Mouse (Mus musculus) midbrain, embryonic 11.5 days (tissue): ENCODE results near the gene Mrpl12. TPM values are rescaled to one million over a fixed set of nuclear protein-coding genes. Genes with fewer than 3 reads are reported as not detected.

Experiments
- ATAC-seq: fragments of 200-750 bp; cut with Nextera tagmentation; 2 replicates; pipeline ENCODE4 v1.8.0; 2017; ENCODE audit warnings: moderate TSS enrichment, moderate library complexity; ENCODE audit not compliant: low FRiP score
- DNase-seq: peaks from one replicate; pipeline ENCODE4 v3.0.0; 2015; ENCODE audit warnings: low spot score; ENCODE audit errors: missing footprints
- H3K27ac ChIP-seq: fragments of 300-500 bp; sonication (generic); 2 replicates; pipeline ENCODE4 v1.5.1; 2014; ENCODE audit warnings: low read depth, low read length
- H3K27me3 ChIP-seq: fragments of 300-500 bp; sonication (generic); 2 replicates; pipeline ENCODE4 v1.6.1; 2014; ENCODE audit warnings: mild to moderate bottlenecking, low read length, moderate library complexity, mixed read lengths; ENCODE audit not compliant: control insufficient read depth, insufficient read depth
- H3K36me3 ChIP-seq: fragments of 300-500 bp; sonication (generic); 2 replicates; pipeline ENCODE4 v1.6.1; 2014; ENCODE audit warnings: mild to moderate bottlenecking, low read length, moderate library complexity, mixed read lengths; ENCODE audit not compliant: control insufficient read depth, insufficient read depth
- H3K4me1 ChIP-seq: fragments of 300-500 bp; sonication (generic); 2 replicates; pipeline ENCODE4 v1.6.1; 2014; ENCODE audit warnings: low read length; ENCODE audit not compliant: control insufficient read depth, insufficient read depth
- H3K4me2 ChIP-seq: fragments of 300-500 bp; sonication (generic); 2 replicates; pipeline ENCODE4 v1.6.1; 2014; ENCODE audit warnings: mild to moderate bottlenecking, moderate library complexity
- H3K4me3 ChIP-seq: fragments of 300-500 bp; sonication (generic); 2 replicates; pipeline ENCODE4 v1.5.1; 2014; ENCODE audit warnings: low read depth, low read length
- H3K9ac ChIP-seq: fragments of 300-500 bp; sonication (generic); 2 replicates; pipeline ENCODE4 v1.6.1; 2014; ENCODE audit warnings: low read length
- H3K9me3 ChIP-seq: fragments of 300-500 bp; sonication (generic); 2 replicates; pipeline ENCODE4 v1.6.1; 2016; ENCODE audit warnings: low read length; ENCODE audit not compliant: control insufficient read depth
- WGBS: fragments of 180-500 bp; shearing (Covaris S2); extraction: QIAGEN DNeasy Blood & Tissue Kit; methylation state at CpG from one replicate; pipeline ENCODE4 v1.1.7; 2014; 5-methylcytosine and 5-hydroxymethylcytosine counted together
- polyA plus RNA-seq: library from polyadenylated mRNA; unstranded; fragments of >200 nt; fragmentation: Nextera tagmentation; extraction: Ambion mirVana; gene quantifications from 2 replicates; pipeline ENCODE4 v1.2.1, GENCODE M21; 2014

Gene Mrpl12
- polyA plus RNA-seq, 1 experiment from 2014 or later = 152 TPM

GRCm38 (mm10) chr11:120490291-120491046 lies 6.1 kb downstream of the Mrpl12 start:
- DNase-seq (peak; percentile 84), ATAC-seq (no peak)
- Histone ChIP-seq H3K9me3 (no peaks in the 10 kb centered on the region), H3K9ac (peak overlapping the region; percentile 44; the same call in 1 of the 2 replicates), H3K36me3 (peaks cover 25% of the 10 kb centered on the region), H3K27me3 (no peaks in the 10 kb centered on the region), H3K4me1 (peaks cover 26% of the 10 kb centered on the region), H3K4me3 (no peak overlapping the region; the same call in 1 of the 2 replicates), H3K27ac (peak overlapping the region; percentile 68; the same call in 1 of the 2 replicates), H3K4me2 (peak overlapping the region; percentile 86; the same call in 1 of the 2 replicates)
- 46% methylated on average over 4 of the region's 4 CpGs for WGBS

- Histone ChIP-seq H3K27me3 (no peaks in the 10 kb centered on the region), H3K4me3 (peak within 1 kb of the TSS; percentile 92), H3K4me2 (peak within 1 kb of the TSS; percentile 86), H3K9me3 (no peaks in the 10 kb centered on the region), H3K9ac (peak within 1 kb of the TSS; percentile 80), H3K27ac (peak within 1 kb of the TSS; percentile 68), H3K4me1 (peaks cover 20% of the 10 kb centered on the region), H3K36me3 (peaks cover 25% of the 10 kb centered on the region)
- under 1% methylated on average over 35 of the region's 35 CpGs for WGBS
- DNase-seq (peak; percentile 99), ATAC-seq (peak; percentile 92)
These were observed 7.1 kb downstream of the Mrpl12 start, which contains the start of gene Slc25a10 for GRCm38 (mm10) chr11:120491317-120492023. Gene Slc25a10 (plus strand): TSS chr11:120491840.

GRCm38 (mm10) chr11:120492024-120492877 lies 7.8 kb downstream of the Mrpl12 start:
- H3K27me3 ChIP-seq = no peaks in the 10 kb centered on the region
- peak; percentile 93 for DNase-seq
- under 1% methylated on average over 48 of the region's 48 CpGs for WGBS
- H3K4me1 ChIP-seq = peaks cover 20% of the 10 kb centered on the region
- peak overlapping the region; percentile 80 for H3K9ac ChIP-seq
- H3K36me3 ChIP-seq = peaks cover 18% of the 10 kb centered on the region
- ATAC-seq = peak; percentile 56
- no peaks in the 10 kb centered on the region for H3K9me3 ChIP-seq
- peak overlapping the region; percentile 63 for H3K27ac ChIP-seq
- H3K4me3 ChIP-seq = peak overlapping the region; percentile 92
- peak overlapping the region; percentile 86 for H3K4me2 ChIP-seq

- H3K9me3 ChIP-seq = no peaks in the 10 kb centered on the region
- H3K4me1 ChIP-seq = peaks cover 20% of the 10 kb centered on the region
- peak; percentile 88 for DNase-seq
- H3K36me3 ChIP-seq = peaks cover 14% of the 10 kb centered on the region; the same call in 1 of the 2 replicates
- no peak overlapping the region for H3K27ac ChIP-seq
- peak overlapping the region; percentile 53 for H3K9ac ChIP-seq
- H3K27me3 ChIP-seq = no peaks in the 10 kb centered on the region
- H3K4me3 ChIP-seq = peak overlapping the region; percentile 92
- no peak for ATAC-seq
- 32% methylated on average over 3 of the region's 3 CpGs for WGBS
- peak overlapping the region; percentile 86 for H3K4me2 ChIP-seq
These were observed 8.4 kb downstream of the Mrpl12 start for GRCm38 (mm10) chr11:120492878-120493203.

GRCm38 (mm10) chr11:120493351-120493750 lies 8.9 kb downstream of the Mrpl12 start:
- DNase-seq = no peak
- no peak for ATAC-seq
- Histone ChIP-seq H3K4me2 (peak overlapping the region; percentile 86), H3K4me1 (peaks cover 20% of the 10 kb centered on the region), H3K27me3 (no peaks in the 10 kb centered on the region), H3K9me3 (no peaks in the 10 kb centered on the region), H3K27ac (no peak overlapping the region), H3K4me3 (peak overlapping the region; percentile 92; the same call in 1 of the 2 replicates), H3K9ac (peak overlapping the region; percentile 53), H3K36me3 (peaks cover 9% of the 10 kb centered on the region; the same call in 1 of the 2 replicates)
- 70% methylated on average over 3 of the region's 3 CpGs for WGBS

- no peaks in the 10 kb centered on the region for H3K27me3 ChIP-seq
- H3K9me3 ChIP-seq = no peaks in the 10 kb centered on the region
- H3K36me3 ChIP-seq = peaks cover 5% of the 10 kb centered on the region; the same call in 1 of the 2 replicates
- H3K27ac ChIP-seq = no peak overlapping the region
- H3K9ac ChIP-seq = no peak overlapping the region
- no peak overlapping the region for H3K4me3 ChIP-seq
- DNase-seq (peak; percentile 57), ATAC-seq (no peak)
- WGBS = 84% methylated on average over 3 of the region's 3 CpGs
- no peak overlapping the region for H3K4me2 ChIP-seq
- peaks cover 20% of the 10 kb centered on the region for H3K4me1 ChIP-seq
These were observed 9.5 kb downstream of the Mrpl12 start for GRCm38 (mm10) chr11:120493911-120494310.

GRCm38 (mm10) chr11:120497436-120497835 lies 13.0 kb downstream of the Mrpl12 start:
- no peaks in the 10 kb centered on the region for H3K27me3 ChIP-seq
- WGBS = 86% methylated on average over 3 of the region's 3 CpGs
- H3K27ac ChIP-seq = no peak overlapping the region
- no peak overlapping the region for H3K9ac ChIP-seq
- peaks cover 9% of the 10 kb centered on the region for H3K4me1 ChIP-seq
- no peak for ATAC-seq
- peaks cover 3% of the 10 kb centered on the region; the same call in 1 of the 2 replicates for H3K36me3 ChIP-seq
- no peak for DNase-seq
- no peak overlapping the region for H3K4me3 ChIP-seq
- no peaks in the 10 kb centered on the region for H3K9me3 ChIP-seq
- H3K4me2 ChIP-seq = no peak overlapping the region

GRCm38 (mm10) chr11:120498226-120498625 lies 13.8 kb downstream of the Mrpl12 start:
- no peaks in the 10 kb centered on the region for H3K27me3 ChIP-seq
- peaks cover 3% of the 10 kb centered on the region; the same call in 1 of the 2 replicates for H3K36me3 ChIP-seq
- no peak overlapping the region for H3K4me3 ChIP-seq
- no peak overlapping the region for H3K27ac ChIP-seq
- H3K9ac ChIP-seq = no peak overlapping the region
- DNase-seq (no peak), ATAC-seq (no peak)
- no peaks in the 10 kb centered on the region for H3K9me3 ChIP-seq
- peaks cover 4% of the 10 kb centered on the region for H3K4me1 ChIP-seq
- 94% methylated on average over 12 of the region's 12 CpGs for WGBS
- no peak overlapping the region for H3K4me2 ChIP-seq
